Mouse (Mus musculus) E14TG2a.4 (cell line): ENCODE measurements around the gene Aifm2.

Experiments
- CTCF ChIP-seq: conservative IDR thresholded peaks from 2 replicates; pipeline ENCODE4 v1.5.1; 2014; ENCODE audit warnings: low read length
- NANOG ChIP-seq: IDR thresholded peaks from 2 replicates; pipeline ENCODE4 v1.6.1; 2014; ENCODE audit warnings: borderline replicate concordance, low read length, mixed read lengths
- POU5F1 ChIP-seq: IDR thresholded peaks from 2 replicates; pipeline ENCODE4 v1.6.1; 2014; ENCODE audit warnings: low read length, borderline replicate concordance

DNA sequence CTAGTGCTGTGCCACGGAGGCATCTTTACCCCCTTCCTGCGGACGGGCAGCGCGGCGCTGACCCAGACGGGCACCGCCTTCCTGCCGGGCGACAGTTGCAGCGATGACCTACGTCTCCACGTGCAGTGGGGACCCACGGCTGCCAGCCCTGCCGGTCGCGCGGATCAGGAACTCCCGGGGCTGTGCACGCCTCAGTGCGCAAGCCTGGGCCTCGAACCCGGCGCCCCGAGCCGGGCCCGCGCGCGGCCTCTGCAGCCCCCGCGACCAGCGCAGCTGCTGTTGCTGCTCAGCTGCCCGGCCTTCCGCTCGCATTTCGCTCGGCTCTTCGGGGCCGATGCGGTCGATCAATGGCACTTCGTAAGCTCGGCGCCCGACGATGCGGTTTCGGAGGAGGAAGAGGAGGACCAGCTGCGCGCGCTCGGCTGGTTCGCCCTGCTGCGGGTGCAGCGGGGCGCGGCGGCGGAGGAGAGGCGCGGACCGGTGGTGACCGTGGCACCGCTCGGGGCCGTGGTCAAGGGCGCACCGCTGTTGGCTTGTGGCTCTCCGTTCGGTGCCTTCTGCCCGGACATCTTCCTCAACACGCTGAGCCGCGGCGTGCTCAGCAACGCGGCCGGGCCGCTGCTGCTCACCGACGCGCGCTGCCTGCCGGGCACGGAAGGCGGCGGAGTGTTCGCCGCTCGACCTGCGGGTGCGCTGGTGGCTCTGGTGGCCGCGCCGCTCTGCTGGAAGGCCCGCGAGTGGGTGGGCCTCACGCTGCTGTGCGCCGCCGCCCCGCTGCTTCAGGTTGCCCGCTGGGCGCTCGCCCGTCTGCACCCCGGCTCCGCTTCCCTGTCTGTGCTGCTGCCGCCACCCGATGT is 19.1 kb upstream of the Aifm2 start:
- TF ChIP-seq CTCF (no peak), NANOG (no peak), POU5F1 (no peak)
